Mouse (Mus musculus) heart, postnatal 4 days (tissue): ENCODE measurements around the gene Cntnap5b. TPM values are rescaled to one million over a fixed set of nuclear protein-coding genes. Genes with fewer than 3 reads are reported as not detected.

Experiments
- DNase-seq: peaks from one replicate; pipeline ENCODE4 v3.0.0; 2021
- total RNA-seq, 2 experiments: library from RNA; stranded (reverse); gene quantifications; 2 replicates each; pipeline ENCODE4 v1.2.3; 2021

Gene Cntnap5b
- total RNA-seq, 2 experiments from 2014 or later, result 0.31 to 0.32 TPM

DNA sequence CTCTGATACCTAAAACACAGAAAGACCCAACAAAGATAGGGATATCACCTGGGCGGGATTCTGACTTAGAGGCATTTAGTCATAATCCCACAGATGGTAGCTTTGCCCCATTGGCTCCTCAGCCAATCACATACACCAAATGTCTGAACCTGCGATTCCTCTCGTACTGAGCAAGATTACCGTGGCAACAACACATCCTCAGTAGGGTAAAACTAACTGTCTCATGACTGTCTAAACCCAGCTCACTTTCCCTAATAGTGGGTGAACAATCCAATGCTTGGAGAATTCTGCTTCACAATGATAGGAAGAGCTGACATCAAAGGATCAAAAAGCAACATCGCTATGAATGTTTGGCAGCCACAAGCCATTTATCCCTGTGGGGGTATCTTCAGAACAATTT, 407.5 kb downstream of the Cntnap5b start:
- DNase-seq, result peak; percentile 31

- DNase-seq, result peak; percentile 25
Measured at GRCm38 (mm10) chr1:100231980-100232608, 459.5 kb downstream of the Cntnap5b start.

- DNase-seq, result no peak
Measured at GRCm38 (mm10) chr1:100251964-100252363, 479.4 kb downstream of the Cntnap5b start.

- no peak for DNase-seq
Measured at GRCm38 (mm10) chr1:100310687-100311086, 538.1 kb downstream of the Cntnap5b start.

- no peak for DNase-seq
Measured at GRCm38 (mm10) chr1:100331066-100331465, 558.5 kb downstream of the Cntnap5b start.

DNA sequence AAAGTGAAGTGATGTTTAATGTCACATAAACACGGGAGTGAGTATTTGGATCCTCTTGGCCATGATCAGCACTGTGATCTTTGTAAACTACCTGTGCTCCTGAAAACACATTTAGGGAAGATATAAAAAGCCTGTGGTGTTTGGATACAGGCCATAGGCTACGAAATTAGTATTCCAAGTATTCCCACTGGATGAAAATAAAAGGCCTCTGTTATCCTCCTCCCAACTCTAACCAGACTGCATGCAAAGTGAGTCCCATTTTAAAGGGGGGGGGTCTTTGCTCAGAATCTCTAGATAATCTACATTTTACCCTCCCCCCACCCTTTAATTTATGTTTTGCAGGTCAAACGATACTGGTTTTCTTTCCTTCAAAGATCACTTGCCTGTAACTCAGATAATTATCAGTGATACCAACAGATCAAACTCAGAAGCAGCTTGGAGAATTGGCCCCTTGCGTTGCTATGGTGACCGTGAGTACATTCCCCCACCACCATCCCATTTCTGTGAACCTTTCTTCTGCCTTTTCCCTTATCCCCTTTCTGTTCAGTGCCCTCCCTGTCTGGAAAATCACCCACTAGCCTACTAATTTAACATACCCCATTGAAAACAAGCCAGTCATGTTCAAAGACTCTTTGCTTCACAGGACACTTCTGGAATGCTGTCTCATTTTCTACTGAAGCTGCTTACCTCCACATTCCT, 597.0 kb downstream of the Cntnap5b start:
- DNase-seq, result no peak

- DNase-seq, result no peak
Measured at GRCm38 (mm10) chr1:100386252-100386651, 613.7 kb downstream of the Cntnap5b start.

GRCm38 (mm10) chr1:100394034-100394433, 621.5 kb downstream of the Cntnap5b start:
- DNase-seq, result no peak

GRCm38 (mm10) chr1:100416658-100417224, 644.2 kb downstream of the Cntnap5b start:
- peak; percentile 8 for DNase-seq

DNA sequence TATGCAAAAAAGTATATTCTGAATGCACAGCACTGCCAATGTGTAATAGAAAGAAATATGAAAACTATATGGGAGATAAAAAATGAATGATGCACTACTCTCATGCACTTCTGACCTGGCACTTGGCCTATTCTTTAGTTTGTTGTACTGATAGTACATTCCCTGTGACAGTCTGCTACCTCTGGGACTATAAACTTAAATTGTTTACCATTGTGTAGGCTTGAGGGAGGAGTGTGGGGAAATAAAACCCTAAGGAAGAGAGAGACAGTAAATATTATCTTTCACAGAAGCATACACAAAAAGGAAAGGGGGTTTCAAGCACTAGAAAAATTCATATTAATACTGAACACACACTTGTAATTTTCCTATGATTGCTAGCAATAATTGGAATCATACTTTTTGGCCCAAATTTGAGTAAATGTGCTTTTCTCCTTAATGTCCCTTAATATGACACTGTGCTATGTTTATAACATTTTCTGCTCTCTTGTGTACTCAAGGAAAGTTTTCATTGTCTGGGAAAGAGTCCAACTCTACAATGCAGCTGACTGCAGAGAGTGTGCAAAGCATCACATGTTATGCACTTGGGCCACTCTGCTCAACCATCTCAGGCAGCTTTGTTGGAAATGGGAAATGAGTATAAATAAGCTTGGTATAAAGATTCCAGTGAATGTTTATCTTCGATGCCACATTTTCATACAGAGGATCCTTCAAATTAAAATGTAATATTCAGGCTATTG, 657.6 kb downstream of the Cntnap5b start:
- no peak for DNase-seq

DNA sequence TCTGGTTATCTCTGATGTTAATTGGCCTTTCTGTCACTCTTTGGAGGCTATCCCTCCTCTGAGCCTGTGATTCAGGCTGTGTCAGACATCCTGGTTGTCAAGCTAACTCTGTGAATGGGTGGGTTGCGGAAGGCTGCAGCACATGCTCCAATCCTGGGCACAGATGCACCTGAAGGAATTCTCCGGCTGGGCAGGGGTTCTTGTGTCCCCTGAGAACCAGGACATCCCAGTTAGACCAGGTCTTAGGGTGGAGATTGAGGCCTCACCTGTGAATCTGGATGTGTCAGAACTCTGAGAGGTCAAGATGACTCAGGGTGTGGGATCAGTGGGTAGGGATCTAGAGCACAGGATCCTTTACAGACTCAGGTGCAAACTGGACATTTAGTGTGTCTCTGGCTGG, 691.3 kb downstream of the Cntnap5b start:
- DNase-seq, result no peak

DNA sequence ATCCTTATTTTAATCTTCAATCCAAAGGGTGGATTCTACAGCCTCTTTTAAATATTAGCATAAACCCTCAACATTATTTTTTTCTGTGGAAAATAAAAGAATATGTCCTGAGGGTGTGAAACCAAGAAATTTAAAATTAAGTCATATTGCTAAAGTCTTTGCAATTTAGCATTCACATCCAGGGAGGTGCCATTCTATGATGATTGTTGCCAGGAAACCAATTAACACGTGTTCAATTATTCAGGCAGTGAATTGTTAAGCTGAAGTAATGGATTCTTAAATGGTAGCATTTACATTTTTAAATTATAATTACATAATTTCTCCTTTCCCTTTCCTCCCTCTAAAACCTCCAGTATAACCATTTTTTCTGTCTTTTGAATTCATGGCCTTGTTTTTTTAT, 692.7 kb downstream of the Cntnap5b start:
- DNase-seq, result no peak

DNA sequence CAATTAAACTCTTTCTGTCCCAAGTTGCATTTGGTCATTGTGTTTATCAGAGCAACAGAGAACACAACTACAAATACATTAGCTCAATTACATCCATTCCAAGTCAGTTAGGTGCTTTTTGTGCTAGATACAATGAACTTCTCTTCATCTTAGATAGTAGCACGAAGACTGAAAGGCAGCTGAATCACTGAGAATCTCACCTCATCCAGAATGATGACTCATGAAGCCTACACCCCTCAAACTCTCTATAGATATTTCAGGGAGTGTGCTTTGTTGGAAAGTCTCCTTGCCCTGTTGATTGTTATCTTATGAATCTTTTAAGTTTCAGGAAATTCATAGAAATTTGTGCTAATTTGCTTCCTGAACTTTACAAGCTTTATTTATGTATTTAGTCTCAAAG, 695.0 kb downstream of the Cntnap5b start:
- no peak for DNase-seq

DNA sequence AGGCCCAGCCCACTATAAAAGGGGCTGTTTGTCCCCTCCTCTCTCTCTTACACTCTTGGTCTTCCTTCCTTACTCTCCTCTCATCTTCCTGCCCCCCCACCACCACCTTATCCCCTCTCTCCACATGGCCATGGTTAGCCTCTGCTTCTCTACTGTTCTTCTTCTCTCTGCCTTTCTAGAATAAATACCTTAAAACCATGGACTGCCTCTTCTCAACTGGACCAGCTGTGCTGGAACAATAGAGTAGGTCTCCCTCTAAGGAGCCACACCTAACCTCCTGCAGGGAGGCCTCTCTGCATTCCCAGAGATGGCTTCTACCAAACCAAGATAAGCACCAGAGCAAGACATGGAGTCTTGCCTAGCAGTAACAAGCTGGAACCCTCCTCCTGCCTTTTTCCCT, 737.3 kb downstream of the Cntnap5b start:
- DNase-seq, result no peak
